Mouse (Mus musculus): ENCODE results near the gene Shisa9. TPM values are rescaled to one million over a fixed set of nuclear protein-coding genes. Genes with fewer than 3 reads are reported as not detected.

Shisa9 gene
- total and polyA plus RNA-seq, 2 experiments = 0.12 to 0.74 TPM

- H3K79me2 ChIP-seq (ENCODE audit: control insufficient read depth, insufficient read depth, low read length) = no peaks in the 10 kb centered on the region
- H3K27me3 ChIP-seq (ENCODE audit: control insufficient read depth, insufficient read depth, low read length) = no peaks in the 10 kb centered on the region
- no peaks in the 10 kb centered on the region for H3K36me3 ChIP-seq (ENCODE audit: control insufficient read depth, insufficient read depth, low read length)
- no peak for TF ChIP-seq POLR2A (IDR thresholded peaks at IDR 0.05; ENCODE audit: extremely low read depth, insufficient read depth, low read length)
- TF ChIP-seq CTCF (IDR thresholded peaks at IDR 0.05; ENCODE audit: low read depth, low read length) = no peak
- DNase-seq (ENCODE audit: extremely low read depth, low read depth, low spot score) = no peak
- WGBS = 82% methylated on average over 3 of the region's 3 CpGs
- no peaks in the 10 kb centered on the region for H3K4me1 ChIP-seq (ENCODE audit: control insufficient read depth, insufficient read depth, low read length)
- no peak overlapping the region for H3K27ac ChIP-seq (replicated peaks; ENCODE audit: insufficient read depth, low read depth, low read length)
- H3K4me3 ChIP-seq (ENCODE audit: insufficient read depth, low read depth, low read length) = no peak overlapping the region
- no peak overlapping the region for H3K9ac ChIP-seq (ENCODE audit: low read depth, low read length)
These were observed 135.6 kb downstream of the Shisa9 start for GRCm38 (mm10) chr16:12119463-12119862.

GRCm38 (mm10) chr16:12129782-12130181 is 145.9 kb downstream of the Shisa9 start:
- Histone ChIP-seq H3K4me3 (ENCODE audit: insufficient read depth, low read depth, low read length) (no peak overlapping the region), H3K79me2 (ENCODE audit: control insufficient read depth, insufficient read depth, low read length) (no peaks in the 10 kb centered on the region), H3K9ac (ENCODE audit: low read depth, low read length) (no peak overlapping the region), H3K36me3 (ENCODE audit: control insufficient read depth, insufficient read depth, low read length) (no peaks in the 10 kb centered on the region), H3K27me3 (ENCODE audit: control insufficient read depth, insufficient read depth, low read length) (no peaks in the 10 kb centered on the region), H3K4me1 (ENCODE audit: control insufficient read depth, insufficient read depth, low read length) (no peaks in the 10 kb centered on the region), H3K27ac (replicated peaks; ENCODE audit: insufficient read depth, low read depth, low read length) (no peak overlapping the region)
- TF ChIP-seq POLR2A (IDR thresholded peaks at IDR 0.05; ENCODE audit: extremely low read depth, insufficient read depth, low read length) (no peak), CTCF (IDR thresholded peaks at IDR 0.05; ENCODE audit: low read depth, low read length) (no peak)
- 82% methylated on average over 3 of the region's 3 CpGs for WGBS
- no peak for DNase-seq (ENCODE audit: extremely low read depth, low read depth, low spot score)

- H3K36me3 ChIP-seq (ENCODE audit: control insufficient read depth, insufficient read depth, low read length) = no peaks in the 10 kb centered on the region
- H3K79me2 ChIP-seq (ENCODE audit: control insufficient read depth, insufficient read depth, low read length) = no peaks in the 10 kb centered on the region
- TF ChIP-seq POLR2A (IDR thresholded peaks at IDR 0.05; ENCODE audit: extremely low read depth, insufficient read depth, low read length) = no peak
- TF ChIP-seq CTCF (IDR thresholded peaks at IDR 0.05; ENCODE audit: low read depth, low read length) = no peak
- H3K27me3 ChIP-seq (ENCODE audit: control insufficient read depth, insufficient read depth, low read length) = no peaks in the 10 kb centered on the region
- H3K4me3 ChIP-seq (ENCODE audit: insufficient read depth, low read depth, low read length) = no peak overlapping the region
- no peak overlapping the region for H3K9ac ChIP-seq (ENCODE audit: low read depth, low read length)
- H3K4me1 ChIP-seq (ENCODE audit: control insufficient read depth, insufficient read depth, low read length) = no peaks in the 10 kb centered on the region
- H3K27ac ChIP-seq (replicated peaks; ENCODE audit: insufficient read depth, low read depth, low read length) = no peak overlapping the region
- no peak for DNase-seq (ENCODE audit: extremely low read depth, low read depth, low spot score)
These were observed 162.8 kb downstream of the Shisa9 start for GRCm38 (mm10) chr16:12146666-12147065.

GRCm38 (mm10) chr16:12151986-12152385 is 168.1 kb downstream of the Shisa9 start:
- Histone ChIP-seq H3K27me3 (ENCODE audit: control insufficient read depth, insufficient read depth, low read length) (no peaks in the 10 kb centered on the region), H3K4me3 (ENCODE audit: insufficient read depth, low read depth, low read length) (no peak overlapping the region), H3K36me3 (ENCODE audit: control insufficient read depth, insufficient read depth, low read length) (no peaks in the 10 kb centered on the region), H3K27ac (replicated peaks; ENCODE audit: insufficient read depth, low read depth, low read length) (no peak overlapping the region), H3K4me1 (ENCODE audit: control insufficient read depth, insufficient read depth, low read length) (no peaks in the 10 kb centered on the region), H3K79me2 (ENCODE audit: control insufficient read depth, insufficient read depth, low read length) (no peaks in the 10 kb centered on the region), H3K9ac (ENCODE audit: low read depth, low read length) (no peak overlapping the region)
- WGBS = 78% methylated on average over 4 of the region's 4 CpGs
- TF ChIP-seq CTCF (IDR thresholded peaks at IDR 0.05; ENCODE audit: low read depth, low read length) = no peak
- no peak for TF ChIP-seq POLR2A (IDR thresholded peaks at IDR 0.05; ENCODE audit: extremely low read depth, insufficient read depth, low read length)
- no peak for DNase-seq (ENCODE audit: extremely low read depth, low read depth, low spot score)

- no peaks in the 10 kb centered on the region for H3K27me3 ChIP-seq (ENCODE audit: control insufficient read depth, insufficient read depth, low read length)
- no peak for DNase-seq (ENCODE audit: extremely low read depth, low read depth, low spot score)
- H3K4me3 ChIP-seq (ENCODE audit: insufficient read depth, low read depth, low read length) = no peak overlapping the region
- no peaks in the 10 kb centered on the region for H3K79me2 ChIP-seq (ENCODE audit: control insufficient read depth, insufficient read depth, low read length)
- no peak overlapping the region for H3K27ac ChIP-seq (replicated peaks; ENCODE audit: insufficient read depth, low read depth, low read length)
- no peaks in the 10 kb centered on the region for H3K36me3 ChIP-seq (ENCODE audit: control insufficient read depth, insufficient read depth, low read length)
- H3K9ac ChIP-seq (ENCODE audit: low read depth, low read length) = no peak overlapping the region
- no peak for TF ChIP-seq POLR2A (IDR thresholded peaks at IDR 0.05; ENCODE audit: extremely low read depth, insufficient read depth, low read length)
- no peaks in the 10 kb centered on the region for H3K4me1 ChIP-seq (ENCODE audit: control insufficient read depth, insufficient read depth, low read length)
- 90% methylated on average over 2 of the region's 2 CpGs for WGBS
These were observed 170.6 kb downstream of the Shisa9 start for GRCm38 (mm10) chr16:12154476-12154875.

- H3K27ac ChIP-seq (replicated peaks; ENCODE audit: insufficient read depth, low read depth, low read length) = no peak overlapping the region
- no peaks in the 10 kb centered on the region for H3K36me3 ChIP-seq (ENCODE audit: control insufficient read depth, insufficient read depth, low read length)
- H3K4me1 ChIP-seq (ENCODE audit: control insufficient read depth, insufficient read depth, low read length) = no peaks in the 10 kb centered on the region
- H3K4me3 ChIP-seq (ENCODE audit: insufficient read depth, low read depth, low read length) = no peak overlapping the region
- no peak overlapping the region for H3K9ac ChIP-seq (ENCODE audit: low read depth, low read length)
- TF ChIP-seq CTCF (IDR thresholded peaks at IDR 0.05; ENCODE audit: low read depth, low read length) (no peak), POLR2A (IDR thresholded peaks at IDR 0.05; ENCODE audit: extremely low read depth, insufficient read depth, low read length) (no peak)
- DNase-seq (ENCODE audit: extremely low read depth, low read depth, low spot score) = no peak
- no peaks in the 10 kb centered on the region for H3K79me2 ChIP-seq (ENCODE audit: control insufficient read depth, insufficient read depth, low read length)
- H3K27me3 ChIP-seq (ENCODE audit: control insufficient read depth, insufficient read depth, low read length) = no peaks in the 10 kb centered on the region
- WGBS = 95% methylated on average over 1 of the region's 1 CpGs
These were observed 189.6 kb downstream of the Shisa9 start for GRCm38 (mm10) chr16:12173482-12174041.
